Mouse (Mus musculus): Measurements from ENCODE around the gene Rab3il1. TPM values are rescaled to one million over a fixed set of nuclear protein-coding genes. Genes with fewer than 3 reads are reported as not detected.

Gene Rab3il1
- total RNA-seq, 2 experiments from 2014 or later: 7.9 to 8.7 TPM

DNA sequence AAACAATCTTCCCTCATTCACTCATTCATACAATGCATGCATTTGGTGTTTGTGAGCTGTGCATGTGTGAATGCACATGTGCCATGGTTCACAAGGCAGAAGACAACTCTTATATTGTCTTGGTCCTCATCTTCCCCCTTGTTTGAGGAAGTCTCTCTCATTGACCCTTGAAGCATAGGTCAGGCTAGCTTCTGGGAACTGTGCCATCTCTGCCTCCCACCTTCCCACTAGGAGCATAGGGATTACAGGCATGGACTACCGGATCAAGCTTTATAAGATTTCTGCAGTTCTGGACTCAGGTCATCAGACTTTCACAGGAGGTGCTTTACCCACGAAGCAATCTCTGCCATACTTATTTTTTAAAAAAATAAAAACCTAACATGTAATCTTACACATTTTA, 36.1 kb downstream of the Rab3il1 start:
- intact Hi-C loops (cut with DNase I): loop anchor here (5.0 kb wide), 1 partner anchor 160 kb away; no protein-coding TSS in a partner anchor
- no peak for DNase-seq

DNA sequence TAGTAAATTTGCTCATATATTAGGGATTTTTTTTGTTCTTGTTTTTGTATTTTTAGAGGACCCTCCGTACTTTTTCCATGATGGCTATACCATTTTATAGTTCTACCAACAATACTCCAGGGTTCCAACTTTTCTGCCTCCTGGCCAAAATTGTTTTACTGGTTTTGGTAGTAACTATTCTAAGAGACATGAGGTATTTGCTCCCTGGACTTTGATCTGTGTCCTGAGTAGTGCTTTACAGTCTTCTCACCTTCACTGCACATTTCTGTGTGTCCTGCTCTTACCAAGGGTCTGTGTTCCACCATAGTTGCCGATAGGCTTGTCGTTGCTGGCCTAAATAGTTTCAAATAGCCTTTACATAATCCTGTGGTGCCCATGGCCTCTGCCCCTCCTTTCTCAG, 36.9 kb downstream of the Rab3il1 start:
- intact Hi-C loops (cut with DNase I): loop anchor here (2.0 to 5.0 kb wide), 2 partner anchors 62 to 159 kb away; partner anchors contain the start of gene Fads2
- DNase-seq: no peak

GRCm38 (mm10) chr19:10038910-10039309, 37.4 kb downstream of the Rab3il1 start:
- intact Hi-C loops (cut with DNase I): loop anchor here (2.0 to 5.0 kb wide), 2 partner anchors 62 to 158 kb away; partner anchors contain the start of gene Fads2
- DNase-seq: peak in 1 of 2 experiments; percentile 52

DNA sequence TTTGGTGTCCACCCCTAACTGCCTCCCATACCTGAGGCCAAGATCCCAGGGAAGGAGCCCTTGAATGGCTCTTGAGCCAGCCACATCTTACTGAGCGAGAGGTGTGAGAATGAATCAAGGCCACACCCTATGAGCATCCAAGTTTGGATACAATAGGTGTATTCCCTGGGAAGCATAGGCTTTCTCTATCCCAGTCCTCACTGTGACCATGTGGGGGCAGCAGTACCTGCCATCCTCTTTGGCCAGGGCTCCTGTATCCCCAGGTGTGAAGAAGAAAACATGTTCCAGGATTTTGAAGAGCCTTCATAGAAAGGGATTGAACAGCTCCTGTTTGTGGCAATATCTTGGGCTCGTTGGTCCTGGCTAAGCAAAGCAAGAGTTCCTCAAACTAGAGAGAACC, 38.1 kb downstream of the Rab3il1 start:
- DNase-seq: no peak
- intact Hi-C loops (cut with DNase I): loop anchor here (2.0 to 5.0 kb wide), 3 partner anchors 61 to 158 kb away; partner anchors contain the start of genes Fads1 and Fads2

- intact Hi-C loops (cut with DNase I): loop anchor here (5.0 kb wide), 1 partner anchor 141 kb away; the partner anchor contains the start of gene Fads1
Observed at GRCm38 (mm10) chr19:10040866-10041387, 39.5 kb downstream of the Rab3il1 start.

DNA sequence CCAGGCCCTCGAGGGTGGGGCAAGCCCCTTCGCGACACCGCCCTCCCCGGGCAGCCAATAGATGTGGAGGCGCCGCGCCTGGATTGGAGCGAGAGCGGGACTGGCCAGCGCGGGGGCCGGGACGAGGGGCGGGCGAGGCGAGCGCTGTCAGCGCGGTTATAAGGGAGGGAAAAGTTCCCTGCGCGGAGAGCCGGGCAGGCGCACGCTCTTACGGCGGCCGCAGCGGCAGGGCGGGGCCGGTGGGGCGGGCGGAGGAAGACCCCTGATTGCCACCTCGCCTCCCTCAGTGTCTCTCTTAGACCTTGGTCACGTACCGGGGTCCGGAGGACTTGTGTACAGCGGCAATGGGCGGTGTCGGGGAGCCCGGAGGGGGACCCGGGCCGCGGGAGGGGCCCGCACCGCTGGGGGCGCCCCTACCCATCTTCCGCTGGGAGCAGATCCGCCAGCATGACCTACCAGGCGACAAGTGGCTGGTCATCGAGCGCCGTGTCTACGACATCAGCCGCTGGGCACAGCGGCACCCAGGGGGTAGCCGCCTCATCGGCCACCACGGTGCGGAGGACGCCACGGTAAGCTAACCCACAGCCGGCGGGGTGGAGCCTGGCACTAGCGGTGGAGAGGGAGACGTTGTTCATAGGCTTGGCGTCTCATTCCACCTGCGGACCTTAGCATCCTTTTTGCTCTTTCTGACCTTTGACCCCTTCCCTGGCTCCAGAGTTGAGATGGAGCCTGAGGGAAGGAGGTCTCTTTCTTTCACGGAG, 40.1 kb downstream of the Rab3il1 start, which contains the start of gene Fads3:
TSS of gene Fads3 (plus strand) at position 182 of the 761 bp plus-strand sequence.
- peak; percentile 84 to 88 for DNase-seq
- intact Hi-C loops (cut with DNase I): loop anchor here (5.0 kb wide), 1 partner anchor 141 kb away; the partner anchor contains the start of gene Fads1

More at GRCm38 (mm10) chr19:10040866-10041387, 39.5 kb downstream of the Rab3il1 start:
- no peak for DNase-seq

DNA sequence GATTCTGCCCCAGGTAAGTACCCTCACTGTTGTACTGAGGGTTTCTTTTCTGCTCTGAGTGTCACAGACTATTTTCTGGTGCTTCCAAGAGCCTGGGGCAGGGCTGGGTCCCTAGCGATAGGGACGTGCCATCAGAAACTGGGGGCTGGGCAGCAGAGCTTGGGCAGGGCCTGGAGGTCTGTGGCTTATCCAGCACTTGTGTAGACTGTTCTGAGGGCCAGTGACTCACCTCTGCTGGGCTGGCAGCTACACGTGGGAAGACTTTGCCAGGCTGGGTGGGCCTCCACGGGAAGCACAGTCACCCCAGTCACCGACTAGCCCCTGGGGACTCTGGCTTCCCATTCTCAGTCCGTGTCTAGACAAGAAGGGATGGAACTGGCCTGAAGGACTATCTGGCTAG, 40.8 kb downstream of the Rab3il1 start:
- DNase-seq: peak; percentile 32 to 62

GRCm38 (mm10) chr19:10042816-10043215, 41.3 kb downstream of the Rab3il1 start:
- intact Hi-C loops (cut with DNase I): loop anchor here (5.0 kb wide), 1 partner anchor 139 kb away; the partner anchor contains the start of gene Fads1
- no peak for DNase-seq

More for the DNA sequence above, 40.8 kb downstream of the Rab3il1 start:
- intact Hi-C loops (cut with DNase I): loop anchor here (5.0 kb wide), 1 partner anchor 140 kb away; the partner anchor contains the start of gene Fads1

- peak; percentile 63 to 66 for DNase-seq
- intact Hi-C loops (cut with DNase I): loop anchor here (5.0 kb wide), 1 partner anchor 139 kb away; the partner anchor contains the start of gene Fads1
Observed at GRCm38 (mm10) chr19:10043643-10044042, 42.2 kb downstream of the Rab3il1 start.

- no peak for DNase-seq
- intact Hi-C loops (cut with DNase I): no loop called here
Observed at GRCm38 (mm10) chr19:10045707-10046106, 44.2 kb downstream of the Rab3il1 start.

DNA sequence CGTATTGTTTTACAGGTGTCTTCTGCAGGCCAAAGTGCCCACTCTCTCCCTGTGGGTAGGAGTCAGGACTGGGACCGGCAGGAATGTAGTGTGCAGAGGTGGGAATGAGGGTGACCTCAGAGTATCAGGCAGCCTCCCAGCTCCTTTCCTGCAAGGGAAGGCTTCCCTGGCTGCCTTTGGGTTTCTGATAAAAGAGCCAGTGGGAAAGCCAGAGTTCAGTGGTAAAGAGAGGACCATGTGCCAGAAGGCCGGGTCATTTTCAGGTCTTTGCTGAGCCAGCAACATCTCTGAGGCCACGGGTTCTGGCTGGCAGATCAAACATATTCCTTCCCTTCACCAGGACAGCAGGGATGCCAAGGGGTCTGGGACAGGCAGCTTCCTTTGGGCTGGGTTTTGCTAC, 44.9 kb downstream of the Rab3il1 start:
- no peak for DNase-seq
- intact Hi-C loops (cut with DNase I): no loop called here

DNA sequence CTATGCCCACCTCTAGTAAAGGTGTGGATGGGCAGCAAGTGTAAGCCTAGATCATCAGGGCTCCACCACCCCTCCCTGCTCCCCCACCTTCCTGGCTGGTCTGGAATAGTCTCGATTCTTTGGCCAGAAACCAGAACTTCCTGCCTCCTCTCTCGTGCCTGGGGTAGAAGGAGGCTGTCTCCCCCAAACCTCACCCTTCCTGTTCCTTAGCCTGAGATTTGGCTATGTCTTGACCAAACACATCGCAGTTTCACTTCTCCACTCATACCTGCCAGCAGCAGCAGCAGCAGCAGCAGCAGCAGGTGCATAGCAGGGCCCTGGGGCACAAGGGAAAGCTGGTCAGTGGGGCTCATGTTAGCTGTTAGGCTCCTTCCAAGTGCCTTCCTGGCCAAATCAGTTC, 45.5 kb downstream of the Rab3il1 start:
- intact Hi-C loops (cut with DNase I): no loop called here

GRCm38 (mm10) chr19:10049533-10049932, 48.1 kb downstream of the Rab3il1 start:
- intact Hi-C loops (cut with DNase I): no loop called here
- DNase-seq: no peak

More for the DNA sequence above, 45.5 kb downstream of the Rab3il1 start:
- no peak for DNase-seq

DNA sequence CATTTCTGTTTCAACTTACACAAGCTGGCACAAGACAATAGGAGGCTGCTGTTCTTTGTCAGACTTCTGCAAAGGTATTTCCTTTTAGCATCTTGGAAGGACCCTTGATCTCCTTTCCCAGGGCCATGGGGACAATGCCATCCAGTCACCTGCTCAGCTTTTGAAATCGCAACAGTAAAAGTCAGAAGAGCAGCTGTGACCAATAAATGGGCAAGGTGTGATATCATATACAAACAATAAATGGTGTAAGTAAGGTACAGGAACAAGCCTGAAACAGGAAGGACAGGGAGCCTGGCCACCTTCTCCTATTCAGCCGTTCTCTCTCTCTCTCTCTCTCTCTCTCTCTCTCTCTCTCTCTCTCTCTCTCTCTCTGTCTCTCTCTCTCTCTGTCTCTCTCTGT, 49.0 kb downstream of the Rab3il1 start:
- intact Hi-C loops (cut with DNase I): no loop called here
- no peak for DNase-seq

DNA sequence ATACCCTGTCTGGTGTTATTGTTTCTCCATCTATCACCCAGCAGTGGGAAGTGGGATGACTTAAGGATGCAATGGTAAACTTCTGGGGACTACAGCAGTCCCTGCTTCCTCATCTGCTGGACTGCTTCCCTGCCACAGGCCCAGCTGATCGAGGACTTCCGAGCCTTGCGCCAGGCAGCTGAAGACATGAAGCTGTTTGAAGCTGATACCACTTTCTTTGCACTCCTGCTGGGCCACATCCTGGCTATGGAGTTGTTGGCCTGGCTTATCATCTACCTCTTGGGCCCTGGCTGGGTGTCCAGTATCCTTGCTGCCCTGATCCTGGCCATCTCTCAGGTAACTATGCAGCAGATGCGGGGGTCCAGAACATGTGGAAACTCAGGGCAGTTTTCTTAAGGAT, 51.2 kb downstream of the Rab3il1 start:
- DNase-seq: no peak
- intact Hi-C loops (cut with DNase I): no loop called here

- intact Hi-C loops (cut with DNase I): no loop called here
- DNase-seq: no peak
Observed at GRCm38 (mm10) chr19:10053692-10054260, 52.3 kb downstream of the Rab3il1 start.

DNA sequence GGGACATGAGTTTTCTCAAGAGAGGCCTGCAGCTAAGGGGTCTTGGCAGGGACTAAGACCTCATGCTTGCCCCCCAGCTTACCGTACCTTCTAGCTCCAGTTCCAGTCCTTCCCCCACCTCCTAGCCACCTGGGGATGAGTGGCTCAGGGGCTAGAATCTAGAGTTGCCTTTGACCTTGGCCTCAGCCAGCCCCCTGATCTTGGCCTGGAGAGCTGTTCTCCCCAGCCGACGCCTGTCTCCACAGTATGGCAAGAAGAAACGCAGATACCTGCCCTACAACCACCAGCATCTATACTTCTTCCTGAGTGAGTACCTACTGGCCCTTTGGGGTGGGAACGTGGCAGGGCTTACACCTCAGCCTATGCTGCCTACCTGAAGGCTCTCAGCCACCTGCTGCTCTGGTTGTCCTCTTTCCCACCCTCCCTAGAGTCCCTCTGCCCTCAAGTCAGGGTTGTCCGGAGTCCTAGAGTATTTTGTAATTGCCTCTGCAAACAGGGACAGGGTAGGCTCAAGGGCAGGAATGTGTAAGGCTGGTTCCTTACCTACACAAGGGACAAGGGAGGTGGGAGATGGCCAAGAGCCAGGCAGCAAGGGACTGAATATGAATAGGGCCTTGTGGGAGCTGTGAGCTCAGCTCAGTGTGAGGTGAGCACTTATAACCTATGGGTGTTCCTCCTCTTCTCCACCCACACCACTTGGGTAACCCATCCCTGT, 53.0 kb downstream of the Rab3il1 start:
- DNase-seq: no peak
- intact Hi-C loops (cut with DNase I): no loop called here

GRCm38 (mm10) chr19:10055261-10055660, 53.8 kb downstream of the Rab3il1 start:
- intact Hi-C loops (cut with DNase I): no loop called here
- DNase-seq: no peak

DNA sequence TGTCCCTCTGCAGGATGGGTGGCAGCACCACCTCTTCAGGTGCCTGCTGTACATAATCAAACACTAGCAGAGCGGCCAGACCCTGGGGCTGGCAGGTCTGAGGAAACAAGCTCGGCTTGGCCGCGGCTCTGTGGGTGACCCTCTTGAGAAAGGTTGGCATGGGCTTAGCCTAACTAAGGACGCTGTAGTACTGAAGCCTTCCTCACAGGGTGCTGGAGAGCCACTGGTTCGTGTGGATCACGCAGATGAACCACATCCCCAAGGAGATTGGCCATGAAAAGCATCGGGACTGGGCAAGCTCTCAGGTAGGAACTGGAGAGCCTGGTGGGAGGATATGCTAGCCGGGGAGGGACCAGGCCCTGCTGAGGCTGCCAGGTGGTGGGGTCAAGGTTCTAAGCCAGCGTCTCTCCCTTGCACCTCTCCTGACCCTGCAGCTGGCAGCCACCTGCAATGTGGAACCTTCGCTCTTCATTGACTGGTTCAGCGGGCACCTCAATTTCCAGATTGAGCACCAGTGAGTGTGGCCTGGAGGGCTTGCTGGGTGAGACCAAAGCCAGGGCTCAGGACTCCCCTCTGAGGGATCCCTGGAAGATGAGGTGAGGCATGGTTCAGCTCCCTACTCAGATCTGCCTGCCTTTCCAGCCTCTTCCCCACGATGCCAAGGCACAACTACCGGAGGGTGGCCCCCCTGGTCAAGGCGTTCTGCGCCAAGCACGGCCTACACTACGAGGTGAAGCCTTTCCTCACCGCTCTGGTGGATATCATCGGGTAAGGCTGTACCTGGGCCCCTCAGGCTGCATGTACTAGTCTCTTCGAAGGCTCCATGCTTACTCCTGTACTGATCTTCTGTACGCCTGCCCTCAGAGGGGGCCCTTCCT, 54.6 kb downstream of the Rab3il1 start:
- no peak for DNase-seq
- intact Hi-C loops (cut with DNase I): no loop called here
